Mouse (Mus musculus) myocyte (in vitro differentiated cells): ENCODE results near the gene Auh.

Source experiments
- E2F4 ChIP-seq: IDR thresholded peaks from one replicate; pipeline ENCODE4 v1.6.1; 2011; ENCODE audit warnings: mild to moderate bottlenecking, control low read depth, moderate library complexity; ENCODE audit not compliant: insufficient read depth
- MAX ChIP-seq: IDR thresholded peaks from one replicate; pipeline ENCODE4 v1.6.1; 2011; ENCODE audit warnings: low read depth, mild to moderate bottlenecking, control low read depth
- MYOD1 ChIP-seq, 3 experiments: IDR thresholded peaks; one replicate each; pipeline ENCODE4 v1.6.1; 2011; ENCODE audit warnings: control low read depth in 2 of 3, low read depth in 2 of 3, mild to moderate bottlenecking in 2 of 3, moderate library complexity in 1 of 3; ENCODE audit not compliant: insufficient read length in 2 of 3, control insufficient read depth in 1 of 3
- POLR2A ChIP-seq: IDR thresholded peaks from one replicate; pipeline ENCODE4 v1.6.1; 2011; ENCODE audit warnings: low read depth, mild to moderate bottlenecking, control low read depth, moderate library complexity; ENCODE audit not compliant: insufficient read length
- USF1 ChIP-seq: IDR thresholded peaks from one replicate; pipeline ENCODE4 v1.6.1; 2011; ENCODE audit warnings: low read depth, mild to moderate bottlenecking, control low read depth, moderate library complexity

DNA sequence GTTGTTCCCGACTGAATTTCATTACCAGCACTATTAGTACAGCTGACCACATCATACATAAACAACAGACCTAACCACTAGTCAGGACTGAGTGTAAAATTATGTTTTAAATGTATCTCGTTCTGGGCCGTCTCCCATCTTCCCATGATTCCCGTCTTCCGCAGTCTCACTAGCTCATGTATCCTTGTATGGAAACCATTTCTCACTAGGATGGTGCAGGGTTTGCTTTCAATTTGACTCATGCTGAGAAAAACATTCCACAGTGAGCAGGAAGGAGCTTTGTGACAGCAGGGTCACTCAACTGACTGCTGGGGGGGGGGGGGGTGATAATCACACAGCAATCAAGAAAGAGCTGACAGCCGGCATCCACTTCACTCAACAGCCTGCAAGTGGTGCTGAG lies 25.3 kb downstream of the Auh start:
- TF ChIP-seq POLR2A, result no peak
- no peak for TF ChIP-seq USF1
- TF ChIP-seq MYOD1 (IDR thresholded peaks at IDR 0.05; ENCODE audit: control insufficient read depth in 1 of 3, insufficient read length in 2 of 3, low read depth in 2 of 3), result no peak
- TF ChIP-seq E2F4, result no peak
- TF ChIP-seq MAX, result no peak
